Mouse (Mus musculus): ENCODE results near the gene Ncam1.

DNA sequence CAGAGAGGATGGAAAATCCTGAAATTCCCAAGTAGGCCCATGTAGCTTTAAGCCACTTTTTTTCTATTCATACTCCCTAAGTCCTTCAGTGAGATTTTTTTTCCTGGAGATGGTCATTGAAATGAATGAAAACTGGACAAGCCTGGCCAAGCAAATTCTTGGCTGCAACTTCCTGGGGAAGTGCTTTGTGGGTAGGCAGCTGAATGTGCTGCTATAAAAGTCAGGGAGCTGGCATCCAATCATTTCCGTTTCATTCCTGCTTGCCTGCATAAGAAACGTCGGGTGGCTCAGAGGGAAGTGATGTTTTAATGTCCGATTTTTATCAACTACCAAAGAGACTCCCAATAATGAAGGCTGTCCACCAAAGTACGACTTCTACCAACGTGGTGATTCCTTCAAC, 61.6 kb downstream of the Ncam1 start:
- TF ChIP-seq CTCF (conservative IDR thresholded peaks at IDR 0.05 in 1 of 2, IDR thresholded peaks at IDR 0.05 in 1 of 2; ENCODE audit: low read depth in 2 of 2, low read length in 2 of 2): no peak
- no peak for TF ChIP-seq MXI1 (IDR thresholded peaks at IDR 0.05; ENCODE audit: low read depth, low read length)
- TF ChIP-seq USF1 (IDR thresholded peaks at IDR 0.05; ENCODE audit: low read depth, low read length): no peak
- TF ChIP-seq KAT2A (IDR thresholded peaks at IDR 0.05; ENCODE audit: insufficient replicate concordance, low read length): no peak
- no peak for TF ChIP-seq POLR2A (IDR thresholded peaks at IDR 0.05; ENCODE audit: low read depth, low read length)
